Mouse (Mus musculus): ENCODE results near the gene Gabrb3. TPM values are rescaled to one million over a fixed set of nuclear protein-coding genes. Genes with fewer than 3 reads are reported as not detected.

The Gabrb3 gene
- 36.7 and 40.0 TPM in 2 replicates for polyA plus RNA-seq (2015; fragmentation: Nextera tagmentation; extraction: Ambion mirVana)

DNA sequence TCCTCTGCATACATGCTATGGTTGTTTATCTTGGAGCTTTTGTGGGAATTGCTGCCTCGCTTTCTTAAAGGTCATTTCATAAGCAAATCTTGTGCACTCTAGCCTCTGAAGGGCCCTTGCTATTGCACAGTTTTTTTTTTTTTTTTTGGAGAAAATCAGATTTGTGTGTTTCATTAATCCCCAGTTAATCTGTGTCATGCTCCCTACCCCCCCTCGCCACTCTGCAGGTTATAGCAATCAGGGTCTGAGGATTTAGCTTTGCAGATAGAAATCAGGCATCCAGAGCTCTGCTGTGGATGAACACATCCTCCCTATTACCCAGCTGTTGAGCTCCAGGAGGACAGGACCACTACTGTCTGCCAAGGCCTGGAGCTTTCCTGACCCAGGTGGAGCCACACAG is at the start of gene Gabrb3:
TSS of gene Gabrb3 (plus strand) at position 301 of the 400 bp plus-strand sequence.
- Histone ChIP-seq H3K4me2 (no peak within 1 kb of the TSS), H3K9me3 (no peaks in the 10 kb centered on the region), H3K4me1 (replicated peaks) (no peaks in the 10 kb centered on the region), H3K27me3 (no peaks in the 10 kb centered on the region), H3K36me3 (no peaks in the 10 kb centered on the region), H3K9ac (no peak within 1 kb of the TSS), H3K4me3 (no peak within 1 kb of the TSS), H3K27ac (replicated peaks) (no peak within 1 kb of the TSS)
- ATAC-seq (ENCODE audit: low read depth): no peak
- WGBS: 88% methylated on average over 2 of the region's 2 CpGs

DNA sequence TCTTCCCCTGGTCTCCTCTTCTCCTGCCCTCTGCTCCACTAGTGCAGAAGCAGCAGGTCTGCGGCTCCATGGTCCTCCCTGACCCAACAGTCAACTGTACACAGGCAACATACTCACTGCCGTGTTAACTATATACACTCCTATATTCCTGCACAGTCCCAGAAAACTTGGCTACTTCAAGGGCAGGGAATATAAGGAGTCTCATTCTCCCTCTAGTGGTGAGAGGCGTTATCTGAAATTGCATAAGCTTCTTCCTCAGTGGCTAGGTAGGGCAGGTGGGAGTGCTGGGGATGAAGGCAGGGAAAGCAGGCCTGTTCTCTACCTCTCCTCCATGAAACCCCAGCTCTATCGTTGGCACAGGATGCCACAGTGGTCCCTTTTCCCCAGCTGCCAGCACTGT is 35.4 kb upstream of the Gabrb3 start:
- Histone ChIP-seq H3K4me3 (no peak overlapping the region), H3K27ac (replicated peaks) (no peak overlapping the region), H3K4me1 (replicated peaks) (peaks cover 11% of the 10 kb centered on the region), H3K27me3 (peaks cover 38% of the 10 kb centered on the region), H3K9me3 (no peaks in the 10 kb centered on the region), H3K36me3 (no peaks in the 10 kb centered on the region), H3K9ac (no peak overlapping the region), H3K4me2 (no peak overlapping the region)
- ATAC-seq (ENCODE audit: low read depth): peak; percentile 41; the same call in 1 of the 2 replicates
- 35% methylated on average over 4 of the region's 4 CpGs for WGBS

DNA sequence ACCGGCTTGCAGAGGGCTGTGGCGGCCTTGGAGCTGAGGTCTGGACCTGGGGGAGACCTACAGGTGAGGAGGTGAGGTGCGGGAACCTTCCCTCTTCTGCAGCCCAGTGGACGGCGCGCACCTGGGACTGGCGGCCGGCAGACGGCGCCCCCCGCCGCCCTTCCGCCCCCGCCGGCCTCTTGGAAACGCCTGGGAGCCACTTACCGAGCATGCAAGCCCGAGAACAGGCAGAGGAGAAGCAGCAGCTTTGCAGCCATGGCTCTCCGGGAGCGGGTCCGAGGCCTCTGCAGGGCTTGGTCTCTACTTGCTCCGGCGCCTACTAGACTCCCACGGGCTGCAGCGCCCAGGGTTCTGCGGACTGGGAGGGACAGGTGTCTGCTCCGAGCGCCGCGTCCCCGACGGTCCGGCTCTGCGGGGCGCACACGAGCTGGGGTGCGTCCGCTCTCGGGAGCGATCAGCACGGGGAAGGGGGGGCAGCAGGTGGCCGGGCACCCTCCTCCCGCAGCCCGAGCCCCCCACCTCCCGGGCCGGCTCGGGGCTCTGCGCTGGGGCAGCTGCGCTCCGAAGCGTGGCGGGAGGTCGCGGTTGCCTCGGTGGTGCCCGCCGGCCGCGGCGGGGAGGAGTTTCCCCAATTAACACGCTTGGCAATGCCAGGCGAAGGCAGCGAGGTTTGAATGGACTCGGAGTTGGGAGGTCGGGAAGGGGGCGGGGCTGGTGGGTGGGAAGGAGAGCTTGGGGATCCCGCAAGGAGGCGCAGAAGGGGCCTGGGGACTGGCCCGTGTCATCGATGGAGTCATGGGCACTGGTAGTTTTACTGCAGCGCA is 32.8 kb upstream of the Gabrb3 start, which contains the start of gene Gabrg3:
TSS of gene Gabrg3 (minus strand) at position 672 of the 824 bp plus-strand sequence.
- H3K4me2 ChIP-seq: peak within 1 kb of the TSS; percentile 87
- H3K27me3 ChIP-seq: peaks cover 39% of the 10 kb centered on the region
- H3K4me3 ChIP-seq: peak within 1 kb of the TSS; percentile 63
- H3K9ac ChIP-seq: peak within 1 kb of the TSS; percentile 71
- peak; percentile 89 for ATAC-seq (ENCODE audit: low read depth)
- WGBS: under 1% methylated on average over 54 of the region's 71 CpGs
- no peaks in the 10 kb centered on the region for H3K36me3 ChIP-seq
- H3K27ac ChIP-seq (replicated peaks): no peak within 1 kb of the TSS
- H3K9me3 ChIP-seq: no peaks in the 10 kb centered on the region
- peaks cover 11% of the 10 kb centered on the region for H3K4me1 ChIP-seq (replicated peaks)

DNA sequence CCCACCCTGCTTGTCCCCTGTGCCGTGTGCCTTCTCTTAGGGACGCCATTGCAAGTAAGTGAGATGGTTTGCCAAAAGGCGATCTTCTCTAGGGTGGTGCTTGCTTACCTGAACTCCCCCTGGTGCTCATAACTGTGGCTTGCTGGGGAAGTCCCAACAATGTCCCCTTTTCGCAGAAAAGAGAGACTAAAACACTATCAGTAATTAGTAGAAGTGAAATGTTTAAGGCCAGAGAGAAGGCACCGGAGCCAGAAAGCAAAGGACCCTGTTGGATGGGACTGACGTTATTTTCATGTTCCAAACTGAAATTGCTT is 32.2 kb upstream of the Gabrb3 start:
- H3K36me3 ChIP-seq: no peaks in the 10 kb centered on the region
- no peak for ATAC-seq (ENCODE audit: low read depth)
- peaks cover 11% of the 10 kb centered on the region for H3K4me1 ChIP-seq (replicated peaks)
- peak overlapping the region; percentile 71 for H3K9ac ChIP-seq
- peaks cover 39% of the 10 kb centered on the region for H3K27me3 ChIP-seq
- no peak overlapping the region for H3K27ac ChIP-seq (replicated peaks)
- 21% methylated on average over 6 of the region's 6 CpGs for WGBS
- peak overlapping the region; percentile 87 for H3K4me2 ChIP-seq
- H3K4me3 ChIP-seq: peak overlapping the region; percentile 63
- H3K9me3 ChIP-seq: no peaks in the 10 kb centered on the region

DNA sequence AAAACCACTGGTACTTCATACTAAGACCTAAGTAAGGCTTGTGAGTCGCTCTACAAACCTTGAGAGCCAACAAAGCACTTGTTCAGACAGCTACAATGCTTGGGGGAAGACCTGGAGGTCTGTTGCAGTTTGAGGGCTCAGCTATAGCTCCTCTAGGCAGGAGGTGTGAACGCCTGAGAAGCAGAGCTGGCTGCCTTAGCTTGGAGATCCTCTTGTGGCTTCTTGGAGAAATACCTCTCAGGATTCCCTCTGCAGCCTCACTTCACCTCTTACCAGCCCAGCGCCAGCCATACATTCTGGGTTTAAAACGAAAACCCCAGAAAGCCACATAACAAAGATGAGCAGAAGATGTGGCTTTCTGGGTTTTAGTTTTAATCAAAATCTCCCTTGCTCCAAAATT is 29.4 kb upstream of the Gabrb3 start:
- 57% methylated on average over 4 of the region's 4 CpGs for WGBS

DNA sequence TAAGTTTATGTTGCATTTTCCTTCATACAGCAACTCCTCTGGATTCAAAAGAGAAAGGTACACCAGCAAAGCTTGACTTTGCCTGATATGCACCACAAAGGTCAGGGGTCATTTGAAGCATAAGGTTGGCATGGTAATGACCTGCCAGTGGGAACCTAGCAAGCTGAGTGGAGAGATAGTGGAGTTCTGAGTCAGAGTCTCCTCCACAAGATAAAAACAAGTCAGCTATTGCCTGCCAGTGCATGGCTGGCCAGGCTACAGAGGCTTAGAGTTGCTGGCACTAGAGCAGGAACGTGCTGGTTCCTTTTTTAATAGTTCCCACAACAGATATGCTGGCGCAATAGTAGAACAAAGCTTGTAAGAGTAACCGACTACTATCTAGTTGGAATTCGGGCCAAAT is 25.9 kb upstream of the Gabrb3 start:
- no peak overlapping the region for H3K27ac ChIP-seq (replicated peaks)
- H3K36me3 ChIP-seq: no peaks in the 10 kb centered on the region
- H3K9ac ChIP-seq: no peak overlapping the region
- ATAC-seq (ENCODE audit: low read depth): no peak
- no peak overlapping the region for H3K4me2 ChIP-seq
- no peaks in the 10 kb centered on the region for H3K9me3 ChIP-seq
- WGBS: 93% methylated on average over 4 of the region's 4 CpGs
- peaks cover 5% of the 10 kb centered on the region for H3K27me3 ChIP-seq
- H3K4me1 ChIP-seq (replicated peaks): no peaks in the 10 kb centered on the region
- H3K4me3 ChIP-seq: no peak overlapping the region

More for the DNA sequence above, 29.4 kb upstream of the Gabrb3 start:
- H3K4me1 ChIP-seq (replicated peaks): peaks cover 11% of the 10 kb centered on the region
- H3K27me3 ChIP-seq: peaks cover 32% of the 10 kb centered on the region
- no peak overlapping the region for H3K4me2 ChIP-seq
- no peaks in the 10 kb centered on the region for H3K9me3 ChIP-seq
- H3K4me3 ChIP-seq: no peak overlapping the region
- no peak overlapping the region for H3K27ac ChIP-seq (replicated peaks)
- H3K9ac ChIP-seq: no peak overlapping the region
- no peaks in the 10 kb centered on the region for H3K36me3 ChIP-seq
- ATAC-seq (ENCODE audit: low read depth): no peak

DNA sequence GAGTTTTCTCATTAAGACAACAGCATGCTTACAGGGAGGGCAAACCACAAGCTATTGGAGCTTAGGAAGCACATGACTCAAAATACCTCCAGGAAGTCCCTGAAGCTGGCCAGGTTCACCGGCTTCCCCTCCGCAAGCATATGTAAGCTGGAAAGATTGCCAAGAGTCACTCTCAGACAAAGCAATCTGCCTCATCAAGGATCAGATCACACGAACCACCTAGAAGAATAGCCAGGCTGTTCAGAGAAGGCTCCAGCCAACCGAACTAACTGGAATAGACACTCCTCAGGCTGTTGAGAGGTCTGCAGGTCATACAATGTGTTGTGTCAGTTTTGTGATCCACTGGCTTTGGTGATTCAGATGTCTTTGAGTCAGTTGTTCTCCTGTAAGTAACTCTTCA is 8.3 kb upstream of the Gabrb3 start:
- no peaks in the 10 kb centered on the region for H3K36me3 ChIP-seq
- no peak overlapping the region for H3K27ac ChIP-seq (replicated peaks)
- H3K4me1 ChIP-seq (replicated peaks): no peaks in the 10 kb centered on the region
- H3K9ac ChIP-seq: no peak overlapping the region
- ATAC-seq (ENCODE audit: low read depth): no peak
- H3K27me3 ChIP-seq: no peaks in the 10 kb centered on the region
- H3K9me3 ChIP-seq: no peaks in the 10 kb centered on the region
- WGBS: 84% methylated on average over 4 of the region's 4 CpGs
- H3K4me2 ChIP-seq: no peak overlapping the region
- H3K4me3 ChIP-seq: no peak overlapping the region

DNA sequence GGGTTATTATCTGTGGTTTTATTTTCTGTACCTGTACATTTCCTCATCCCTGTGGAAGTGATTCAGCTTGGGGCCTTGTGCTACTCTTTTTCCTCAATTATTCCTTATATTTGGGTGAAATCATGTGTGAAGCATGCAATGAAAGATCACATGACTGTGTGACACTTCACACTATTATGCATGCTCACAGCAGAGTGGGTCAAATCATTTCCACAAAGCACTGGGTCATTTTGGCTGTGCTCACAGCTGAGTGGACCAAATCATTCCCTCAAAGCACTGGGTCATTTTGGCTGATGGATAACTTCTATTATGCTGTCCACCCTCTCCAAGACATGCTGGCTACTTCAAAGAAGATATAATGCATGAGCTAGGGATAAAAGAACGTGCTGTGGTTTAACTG is 6.6 kb upstream of the Gabrb3 start:
- WGBS: 20% methylated on average over 1 of the region's 1 CpGs
- Histone ChIP-seq H3K36me3 (no peaks in the 10 kb centered on the region), H3K9me3 (no peaks in the 10 kb centered on the region), H3K4me3 (no peak overlapping the region), H3K9ac (no peak overlapping the region), H3K4me1 (replicated peaks) (no peaks in the 10 kb centered on the region), H3K4me2 (no peak overlapping the region), H3K27ac (replicated peaks) (no peak overlapping the region), H3K27me3 (no peaks in the 10 kb centered on the region)
- ATAC-seq (ENCODE audit: low read depth): no peak

DNA sequence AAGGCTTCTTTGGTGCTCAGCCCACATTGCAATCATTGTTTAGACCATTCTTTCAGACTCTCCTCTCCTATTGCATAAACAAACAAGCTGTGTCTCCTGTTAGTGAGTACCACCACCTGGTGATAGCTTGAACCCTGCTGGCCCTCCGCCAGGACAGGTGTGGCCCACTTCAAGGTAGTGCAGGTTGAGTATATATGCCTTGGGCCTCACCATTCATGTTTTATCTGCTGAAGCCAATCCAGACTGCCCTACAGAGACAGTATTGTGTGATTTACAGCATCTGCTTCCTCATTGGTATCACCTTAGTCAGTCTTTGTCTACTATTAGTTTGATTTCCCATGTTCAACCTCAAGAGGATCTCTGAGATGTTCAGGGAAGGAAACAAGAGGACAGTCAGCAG is 1.6 kb downstream of the Gabrb3 start:
- H3K9me3 ChIP-seq: no peaks in the 10 kb centered on the region
- H3K4me3 ChIP-seq: no peak overlapping the region
- no peak overlapping the region for H3K27ac ChIP-seq (replicated peaks)
- no peaks in the 10 kb centered on the region for H3K4me1 ChIP-seq (replicated peaks)
- no peak for ATAC-seq (ENCODE audit: low read depth)
- H3K27me3 ChIP-seq: no peaks in the 10 kb centered on the region
- H3K9ac ChIP-seq: no peak overlapping the region
- H3K36me3 ChIP-seq: no peaks in the 10 kb centered on the region
- 96% methylated on average over 1 of the region's 1 CpGs for WGBS
- no peak overlapping the region for H3K4me2 ChIP-seq

DNA sequence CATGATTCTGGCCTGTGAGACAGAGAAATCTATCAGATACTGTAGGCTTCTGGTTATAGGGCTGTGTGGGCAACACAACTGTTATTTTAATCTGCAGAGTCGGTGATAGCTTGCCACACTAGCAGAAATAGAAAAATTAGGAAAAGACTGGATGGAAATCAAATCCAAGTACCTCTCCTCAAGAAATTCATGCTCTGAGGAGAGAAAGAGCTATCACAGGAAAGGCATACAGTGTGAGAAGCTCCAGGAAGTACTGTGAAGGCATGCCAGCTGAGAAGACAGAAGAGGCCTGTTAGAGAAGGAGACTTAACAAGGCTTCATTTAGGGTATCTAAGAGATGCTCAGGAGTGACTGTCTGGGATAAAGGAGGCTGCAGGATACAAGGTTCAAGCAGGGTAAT is 3.2 kb downstream of the Gabrb3 start:
- Histone ChIP-seq H3K9ac (no peak overlapping the region), H3K4me2 (no peak overlapping the region), H3K27ac (replicated peaks) (no peak overlapping the region), H3K27me3 (no peaks in the 10 kb centered on the region), H3K4me1 (replicated peaks) (no peaks in the 10 kb centered on the region), H3K36me3 (no peaks in the 10 kb centered on the region), H3K9me3 (no peaks in the 10 kb centered on the region), H3K4me3 (no peak overlapping the region)
- ATAC-seq (ENCODE audit: low read depth): no peak
- 89% methylated on average over 1 of the region's 1 CpGs for WGBS

DNA sequence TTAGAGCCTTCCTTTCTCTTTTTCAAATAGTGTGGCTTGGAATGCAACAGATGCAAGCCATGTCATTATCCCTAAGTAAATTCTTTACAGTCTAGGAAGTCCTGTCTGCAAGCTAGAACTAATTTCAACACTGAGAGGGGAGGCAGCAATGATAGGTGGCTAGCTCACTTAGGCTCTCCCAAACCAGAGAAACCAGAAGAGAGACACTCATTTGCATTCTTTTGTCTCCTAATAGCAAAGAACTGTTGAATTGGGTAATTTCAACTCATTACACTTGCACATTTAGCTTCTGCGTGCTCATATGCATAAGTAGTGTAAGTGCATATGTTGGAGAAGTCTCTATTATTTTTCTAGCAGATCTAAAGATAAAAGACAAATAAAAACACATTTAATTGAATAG is 28.7 kb downstream of the Gabrb3 start:
- no peak overlapping the region for H3K27ac ChIP-seq (replicated peaks)
- H3K36me3 ChIP-seq: no peaks in the 10 kb centered on the region
- no peak overlapping the region for H3K4me2 ChIP-seq
- 68% methylated on average over 1 of the region's 1 CpGs for WGBS
- H3K9me3 ChIP-seq: no peaks in the 10 kb centered on the region
- H3K27me3 ChIP-seq: no peaks in the 10 kb centered on the region
- no peak for ATAC-seq (ENCODE audit: low read depth)
- no peak overlapping the region for H3K9ac ChIP-seq
- H3K4me3 ChIP-seq: no peak overlapping the region
- H3K4me1 ChIP-seq (replicated peaks): no peaks in the 10 kb centered on the region

DNA sequence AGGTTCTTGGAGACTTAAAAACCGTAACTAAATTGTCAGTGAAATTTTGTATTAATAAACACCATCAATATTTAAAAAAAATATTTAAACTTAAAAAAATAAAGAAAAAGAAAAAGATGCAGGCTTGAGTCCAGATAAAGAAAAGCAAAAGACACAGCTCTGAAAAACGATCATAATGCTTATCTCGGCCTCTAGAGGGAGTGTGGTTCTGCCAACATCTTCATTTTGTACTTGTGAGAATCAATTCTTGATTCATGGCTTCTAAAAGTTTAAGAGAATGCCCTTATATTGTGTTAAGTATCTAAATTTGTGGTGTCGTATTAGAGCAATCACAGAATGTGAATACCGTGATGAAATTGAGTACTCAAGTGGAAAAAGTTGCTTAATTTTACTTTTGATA is 40.9 kb downstream of the Gabrb3 start:
- H3K4me2 ChIP-seq: no peak overlapping the region
- H3K9me3 ChIP-seq: no peaks in the 10 kb centered on the region
- no peaks in the 10 kb centered on the region for H3K27me3 ChIP-seq
- no peak overlapping the region for H3K4me3 ChIP-seq
- no peak for ATAC-seq (ENCODE audit: low read depth)
- 76% methylated on average over 5 of the region's 5 CpGs for WGBS
- H3K36me3 ChIP-seq: no peaks in the 10 kb centered on the region
- no peaks in the 10 kb centered on the region for H3K4me1 ChIP-seq (replicated peaks)
- H3K27ac ChIP-seq (replicated peaks): no peak overlapping the region
- no peak overlapping the region for H3K9ac ChIP-seq

DNA sequence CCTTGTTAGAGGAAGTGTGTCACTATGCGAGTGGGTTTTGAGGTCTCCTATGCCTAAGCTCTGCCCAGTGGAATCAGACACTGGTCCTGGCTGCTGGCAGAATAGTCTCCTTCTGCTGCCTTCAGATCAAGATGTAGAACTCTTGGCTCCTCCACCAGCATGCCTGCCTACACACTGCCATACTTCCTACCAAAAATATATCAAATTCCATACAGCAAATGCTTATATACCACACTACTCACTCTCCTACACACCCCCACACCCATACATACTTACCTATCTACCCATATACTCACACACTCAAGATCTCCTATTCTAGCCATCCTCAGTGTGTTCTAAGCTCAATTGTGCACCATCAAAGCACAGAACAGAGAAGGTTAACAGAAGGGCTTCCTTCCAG is 51.8 kb downstream of the Gabrb3 start:
- Histone ChIP-seq H3K9me3 (no peaks in the 10 kb centered on the region), H3K27ac (replicated peaks) (no peak overlapping the region), H3K4me1 (replicated peaks) (no peaks in the 10 kb centered on the region), H3K27me3 (no peaks in the 10 kb centered on the region), H3K4me2 (no peak overlapping the region), H3K36me3 (no peaks in the 10 kb centered on the region), H3K9ac (no peak overlapping the region), H3K4me3 (no peak overlapping the region)
- 100% methylated on average over 1 of the region's 1 CpGs for WGBS
- ATAC-seq (ENCODE audit: low read depth): no peak
